Mouse (Mus musculus) layer of hippocampus, postnatal 14 days (tissue): ENCODE measurements around the gene Plekha3. TPM values are rescaled to one million over a fixed set of nuclear protein-coding genes. Genes with fewer than 3 reads are reported as not detected.

Source experiments
- DNase-seq, 2 experiments: peaks; one replicate each; pipeline ENCODE4 v3.0.0; 2021 to 2022; ENCODE audit warnings: low spot score in 2 of 2, mixed read lengths in 1 of 2
- total RNA-seq, 2 experiments: library from RNA; stranded (reverse); gene quantifications; 2 replicates each; pipeline ENCODE4 v1.2.3; 2021

The Plekha3 gene
- total RNA-seq, 2 experiments from 2014 or later, result 32.0 to 32.6 TPM

DNA sequence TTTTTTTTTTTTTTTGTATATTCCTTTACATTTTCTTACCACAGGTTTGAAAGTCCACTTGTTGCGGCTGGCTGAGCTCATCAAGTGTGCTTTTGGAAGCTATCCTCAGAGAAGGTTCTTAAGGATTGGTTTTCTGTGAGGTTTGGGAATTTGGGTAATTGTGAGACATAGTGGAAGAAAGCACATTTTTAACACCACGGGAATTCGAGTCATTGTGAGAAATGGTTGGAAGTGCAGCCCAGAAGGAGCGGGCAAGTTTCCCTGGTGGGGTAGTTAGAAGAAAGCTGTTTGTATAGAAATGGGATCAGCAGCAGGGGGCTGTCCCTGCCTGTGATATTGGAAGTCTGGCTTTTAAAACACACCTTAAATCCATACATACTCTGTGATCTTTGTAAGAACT is 868 bp downstream of the Plekha3 start:
- DNase-seq, result no peak

GRCm38 (mm10) chr2:76676401-76677226 is 1.5 kb downstream of the Plekha3 start:
- no peak for DNase-seq

- DNase-seq, result no peak
Measured at GRCm38 (mm10) chr2:76682301-76682700, 7.2 kb downstream of the Plekha3 start.

DNA sequence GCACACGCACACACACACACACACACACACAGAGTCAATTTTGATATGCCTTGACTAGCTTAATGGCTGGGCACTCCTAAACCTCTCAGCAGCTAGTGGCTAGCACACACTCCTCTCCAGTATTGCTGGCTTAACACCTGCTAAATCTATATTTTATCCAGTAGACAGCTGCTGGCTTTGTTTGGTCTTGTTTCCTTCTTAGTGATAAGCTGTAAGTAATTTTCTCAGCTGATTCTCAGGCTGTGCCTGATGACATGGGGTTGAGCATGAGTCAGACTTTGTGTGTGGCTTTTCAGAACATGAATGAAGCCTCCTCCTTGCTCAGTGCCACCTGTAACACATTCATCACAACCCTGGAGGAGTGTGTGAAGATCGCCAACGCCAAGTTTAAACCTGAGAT is 11.9 kb downstream of the Plekha3 start:
- no peak for DNase-seq

DNA sequence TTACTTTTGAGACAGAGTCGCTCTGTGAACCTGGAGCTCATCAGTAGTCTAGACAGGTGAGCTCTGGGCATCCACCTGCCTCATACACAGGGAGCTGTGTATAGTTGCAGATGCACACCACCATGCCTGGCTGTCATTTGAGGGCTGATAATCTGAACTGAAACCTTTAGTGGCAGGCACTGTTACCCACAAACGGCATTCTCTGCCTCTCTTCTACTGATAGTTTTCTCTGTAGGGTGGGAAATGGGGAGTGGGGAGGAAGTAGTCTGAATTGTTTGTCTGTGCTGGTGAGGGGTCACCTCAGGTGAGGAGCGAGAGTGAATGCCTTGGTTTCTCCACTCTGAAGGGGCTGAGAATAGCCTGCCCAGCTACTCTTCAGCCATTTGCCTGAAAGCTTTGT is 12.5 kb downstream of the Plekha3 start:
- DNase-seq, result no peak

GRCm38 (mm10) chr2:76688162-76688561 is 13.1 kb downstream of the Plekha3 start:
- DNase-seq, result no peak

- no peak for DNase-seq
Measured at GRCm38 (mm10) chr2:76690436-76691204, 15.5 kb downstream of the Plekha3 start.

GRCm38 (mm10) chr2:76693765-76694164 is 18.7 kb downstream of the Plekha3 start:
- no peak for DNase-seq

DNA sequence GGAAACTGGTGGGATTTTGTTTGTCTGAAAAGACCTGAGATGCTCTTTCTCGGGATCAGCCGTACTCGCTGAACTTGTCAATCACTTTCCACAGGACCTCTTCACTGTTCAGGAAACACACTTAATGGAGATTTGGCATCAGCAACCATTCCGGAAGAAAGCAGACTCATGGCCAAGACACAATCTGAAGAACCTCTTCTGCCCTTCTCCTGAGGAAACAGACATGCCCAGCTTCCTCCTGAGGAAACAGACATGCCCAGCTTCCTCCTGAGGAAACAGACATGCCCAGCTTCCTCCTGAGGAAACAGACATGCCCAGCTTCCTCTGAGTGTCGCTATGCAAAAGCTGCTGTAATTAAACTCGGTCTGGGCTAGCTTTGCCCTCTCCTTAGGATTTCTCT is 20.2 kb downstream of the Plekha3 start:
- no peak for DNase-seq

- DNase-seq, result no peak
Measured at GRCm38 (mm10) chr2:76702188-76702587, 27.1 kb downstream of the Plekha3 start.

DNA sequence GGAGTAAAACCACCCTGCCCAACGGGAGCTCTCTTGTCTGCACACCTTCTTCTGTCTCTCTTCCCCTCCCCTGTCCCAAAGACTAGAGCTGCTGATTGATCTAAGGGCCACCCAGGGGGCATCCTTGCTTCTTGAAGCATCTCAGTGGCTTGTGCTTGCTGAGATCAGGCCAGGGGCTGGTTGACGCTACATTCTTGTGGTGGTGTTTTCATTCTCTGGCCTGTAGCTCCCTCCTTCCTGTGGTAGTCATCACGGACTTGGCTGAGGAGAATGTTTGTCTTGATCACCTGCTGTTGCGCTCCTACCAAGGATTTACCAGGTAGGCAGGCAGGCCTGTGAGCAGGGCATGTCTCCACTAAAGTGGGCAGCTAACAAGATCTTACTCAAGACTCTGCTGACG is 27.7 kb downstream of the Plekha3 start:
- DNase-seq, result no peak

DNA sequence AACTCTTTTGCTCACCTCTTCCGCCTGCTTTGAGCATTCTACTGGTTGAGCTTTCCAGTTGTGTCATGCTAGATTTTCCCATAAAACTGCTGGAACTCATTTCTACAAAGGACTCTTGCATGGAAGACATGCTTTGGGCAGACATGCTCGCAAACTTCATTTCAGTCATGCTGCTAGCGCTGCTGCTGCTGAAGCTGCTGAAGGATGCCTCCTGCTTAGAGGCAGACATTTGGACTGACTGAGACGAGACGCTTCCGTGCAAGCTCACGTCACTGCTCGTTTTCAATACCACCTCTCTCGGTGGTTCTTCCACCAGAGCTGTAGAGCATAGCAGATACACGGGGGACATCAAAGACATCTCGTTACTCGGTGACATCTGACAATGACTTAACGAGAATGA is 30.6 kb downstream of the Plekha3 start:
- DNase-seq, result no peak

DNA sequence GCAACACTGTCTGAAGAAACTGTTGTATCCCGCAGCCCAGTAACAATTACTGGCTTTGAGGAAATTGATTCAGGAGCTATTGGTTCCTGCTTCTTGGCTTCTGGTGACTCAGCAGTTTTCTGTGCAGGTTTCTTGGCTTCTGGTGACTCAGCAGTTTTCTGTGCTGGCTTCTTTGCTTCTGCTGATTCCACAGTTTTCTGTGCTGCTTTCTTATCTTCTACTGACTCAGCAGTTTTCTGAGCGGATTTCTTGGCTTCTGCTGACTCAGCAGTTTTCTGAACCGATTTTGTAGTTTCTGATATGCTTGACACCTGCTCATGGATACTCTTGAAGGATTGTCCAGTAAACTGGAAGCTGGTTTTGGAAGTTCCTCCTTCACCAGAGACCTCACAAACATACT is 33.4 kb downstream of the Plekha3 start:
- no peak for DNase-seq

DNA sequence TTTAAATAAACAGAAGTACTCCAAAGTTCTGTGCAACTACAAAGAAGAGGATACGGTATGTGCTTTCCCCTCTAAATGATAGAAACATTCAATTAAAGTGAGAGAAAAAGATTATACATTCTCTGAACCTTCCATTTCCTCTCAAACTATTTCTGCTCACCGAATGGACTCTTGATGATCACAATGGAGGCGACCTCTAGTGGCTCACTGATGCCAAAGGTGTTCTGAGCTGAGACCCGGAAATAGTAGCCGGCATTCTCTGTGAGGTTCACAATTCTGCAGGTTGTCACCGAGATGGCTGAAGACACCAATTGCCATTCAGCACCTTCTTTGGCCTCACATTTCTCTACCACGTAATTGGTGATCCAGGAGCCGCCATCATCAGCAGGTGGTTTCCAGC is 39.9 kb downstream of the Plekha3 start:
- no peak for DNase-seq

GRCm38 (mm10) chr2:76719650-76720049 is 44.6 kb downstream of the Plekha3 start:
- no peak for DNase-seq

Other genes with a start within 250 kb of the Plekha3 start
- gene Prkra, start 27.3 kb upstream of the Plekha3 start, total RNA-seq, result 10 to 100 TPM; 15.9 to 18.4 TPM
- under 1 TPM in 1 of 2 experiments, not detected in 1; 0.79 TPM for gene Pjvk, start 26.8 kb upstream of the Plekha3 start, total RNA-seq
- 1 to 10 TPM; 4.4 to 5.2 TPM for gene Fkbp7, start 2.2 kb upstream of the Plekha3 start, total RNA-seq